Mouse (Mus musculus) heart, adult 2 months (tissue): ENCODE measurements around the gene Crebl2. TPM values are rescaled to one million over a fixed set of nuclear protein-coding genes. Genes with fewer than 3 reads are reported as not detected.

Source experiments
- DNase-seq, 2 experiments: peaks; one replicate each; pipeline ENCODE4 v3.0.0; 2021
- H3K27ac ChIP-seq: fragments of 200-600 bp; 2 replicates; pipeline ENCODE4 v1.8.1; 2022
- H3K27me3 ChIP-seq: fragments of 200-500 bp; 2 replicates; pipeline ENCODE4 v1.6.1; 2012; ENCODE audit warnings: mild to moderate bottlenecking, low read length, inconsistent platforms, mixed read lengths; ENCODE audit not compliant: control insufficient read depth, insufficient read depth
- H3K36me3 ChIP-seq: fragments of 200-500 bp; 2 replicates; pipeline ENCODE4 v1.6.1; 2012; ENCODE audit warnings: low read length, inconsistent platforms; ENCODE audit not compliant: control insufficient read depth, insufficient read depth
- H3K4me1 ChIP-seq: fragments of 200-500 bp; 2 replicates; pipeline ENCODE4 v1.6.1; 2011; ENCODE audit warnings: low read length; ENCODE audit not compliant: control insufficient read depth, insufficient read depth
- H3K4me3 ChIP-seq: fragments of 200-600 bp; 2 replicates; pipeline ENCODE4 v1.8.1; 2022
- H3K79me2 ChIP-seq: fragments of 200-500 bp; replicated peaks from 2 replicates; pipeline ENCODE4 v1.6.1; 2012; ENCODE audit warnings: mild to moderate bottlenecking, inconsistent platforms, low read length, moderate library complexity, mixed read lengths; ENCODE audit not compliant: control insufficient read depth, insufficient read depth
- H3K9ac ChIP-seq: fragments of 200-500 bp; 2 replicates; pipeline ENCODE4 v1.6.1; 2012; ENCODE audit warnings: low read depth, mild to moderate bottlenecking, control low read depth, inconsistent platforms, low read length, mixed read lengths
- CTCF ChIP-seq: fragments of 200-600 bp; IDR thresholded peaks from 2 replicates; pipeline ENCODE4 v1.8.1; 2022; ENCODE audit warnings: antibody characterized with exemption, mild to moderate bottlenecking, moderate library complexity
- EP300 ChIP-seq: fragments of 200-500 bp; IDR thresholded peaks from 2 replicates; pipeline ENCODE4 v1.6.1; 2011; ENCODE audit warnings: low read depth, low read length, control low read depth; ENCODE audit not compliant: insufficient read depth
- POLR2A ChIP-seq: fragments of 200-500 bp; IDR thresholded peaks from 2 replicates; pipeline ENCODE4 v1.6.1; 2011; ENCODE audit warnings: mild to moderate bottlenecking, low read depth, low read length, control low read depth; ENCODE audit not compliant: insufficient read depth
- WGBS: fragments of 180-500 bp; shearing (Covaris S2); methylation state at CpG from one replicate; pipeline ENCODE4 v1.1.7; 2018; 5-methylcytosine and 5-hydroxymethylcytosine counted together
- intact Hi-C: fragments of 180-260 bp; cut with DNase I; formaldehyde crosslinking; loops from one replicate; pipeline ENCODE4 v1.15.1; 2025
- polyA plus RNA-seq: library from polyadenylated mRNA; depleted of rRNA; stranded (reverse); fragments of >200 nt; gene quantifications from 2 replicates; pipeline ENCODE4 v1.2.3, GENCODE M21; 2012
- total RNA-seq, 2 experiments: library from RNA; stranded (reverse); gene quantifications; 2 replicates each; pipeline ENCODE4 v1.2.3; 2021

Gene Crebl2
- total and polyA plus RNA-seq, 3 experiments = 9.2 to 16.2 (median 12.2) TPM

GRCm38 (mm10) chr6:134859021-134859420 lies 29.1 kb downstream of the Crebl2 start:
- WGBS = 92% methylated on average over 6 of the region's 6 CpGs
- no peak for TF ChIP-seq EP300
- TF ChIP-seq CTCF = no peak
- TF ChIP-seq POLR2A = no peak
- Histone ChIP-seq H3K27me3 (no peaks in the 10 kb centered on the region), H3K79me2 (no peaks in the 10 kb centered on the region), H3K27ac (no peak overlapping the region), H3K36me3 (no peaks in the 10 kb centered on the region), H3K4me3 (no peak overlapping the region), H3K4me1 (no peaks in the 10 kb centered on the region; the same call in 1 of the 2 replicates), H3K9ac (no peak overlapping the region)
- no peak for DNase-seq
- intact Hi-C loops = no loop called here

GRCm38 (mm10) chr6:134860275-134860674 lies 30.3 kb downstream of the Crebl2 start:
- TF ChIP-seq POLR2A (no peak), EP300 (no peak), CTCF (no peak)
- 59% methylated on average over 4 of the region's 4 CpGs for WGBS
- Histone ChIP-seq H3K27ac (no peak overlapping the region), H3K27me3 (no peaks in the 10 kb centered on the region), H3K79me2 (no peaks in the 10 kb centered on the region), H3K36me3 (no peaks in the 10 kb centered on the region), H3K4me3 (no peak overlapping the region), H3K9ac (no peak overlapping the region), H3K4me1 (no peaks in the 10 kb centered on the region; the same call in 1 of the 2 replicates)
- DNase-seq = no peak
- intact Hi-C loops = loop anchor here (5.0 kb wide), 1 partner anchor 198 kb away; no protein-coding TSS in a partner anchor

- WGBS = 84% methylated on average over 12 of the region's 12 CpGs
- intact Hi-C loops = loop anchor here (5.0 kb wide), 1 partner anchor 199 kb away; no protein-coding TSS in a partner anchor
- no peaks in the 10 kb centered on the region for H3K79me2 ChIP-seq
These were observed 31.4 kb downstream of the Crebl2 start for GRCm38 (mm10) chr6:134861386-134861785.

GRCm38 (mm10) chr6:134862671-134863104 lies 32.7 kb downstream of the Crebl2 start:
- no peaks in the 10 kb centered on the region; the same call in 1 of the 2 replicates for H3K4me1 ChIP-seq
- intact Hi-C loops = loop anchor here (5.0 kb wide), 1 partner anchor 200 kb away; no protein-coding TSS in a partner anchor
- no peaks in the 10 kb centered on the region for H3K36me3 ChIP-seq
- 43% methylated on average over 13 of the region's 13 CpGs for WGBS
- TF ChIP-seq POLR2A (no peak), CTCF (no peak)
- no peak overlapping the region for H3K9ac ChIP-seq
- no peak overlapping the region for H3K27ac ChIP-seq
- H3K4me3 ChIP-seq = peak overlapping the region; percentile 26; the same call in 1 of the 2 replicates
- H3K79me2 ChIP-seq = no peaks in the 10 kb centered on the region
- H3K27me3 ChIP-seq = no peaks in the 10 kb centered on the region
- DNase-seq = no peak

More at GRCm38 (mm10) chr6:134861386-134861785, 31.4 kb downstream of the Crebl2 start:
- no peak for DNase-seq
- H3K36me3 ChIP-seq = no peaks in the 10 kb centered on the region
- no peaks in the 10 kb centered on the region; the same call in 1 of the 2 replicates for H3K4me1 ChIP-seq
- H3K9ac ChIP-seq = no peak overlapping the region
- no peak overlapping the region for H3K27ac ChIP-seq
- no peaks in the 10 kb centered on the region for H3K27me3 ChIP-seq
- no peak overlapping the region for H3K4me3 ChIP-seq
- TF ChIP-seq CTCF (no peak), POLR2A (no peak), EP300 (no peak)

GRCm38 (mm10) chr6:134863146-134863545 lies 33.2 kb downstream of the Crebl2 start:
- 3% methylated on average over 19 of the region's 19 CpGs for WGBS
- Histone ChIP-seq H3K9ac (no peak overlapping the region), H3K27me3 (no peaks in the 10 kb centered on the region), H3K4me1 (no peaks in the 10 kb centered on the region; the same call in 1 of the 2 replicates), H3K4me3 (peak overlapping the region; percentile 26; the same call in 1 of the 2 replicates), H3K36me3 (no peaks in the 10 kb centered on the region), H3K79me2 (no peaks in the 10 kb centered on the region), H3K27ac (no peak overlapping the region)
- peak; percentile 86 to 94 for DNase-seq
- intact Hi-C loops = loop anchor here (5.0 kb wide), 1 partner anchor 201 kb away; no protein-coding TSS in a partner anchor
- TF ChIP-seq EP300 (0 out of 2 replicates have a peak, but pooled peaks have one; percentile 38), CTCF (no peak; the same call in none of the 2 replicates), POLR2A (no peak)

- intact Hi-C loops = no loop called here
- no peak overlapping the region for H3K27ac ChIP-seq
- DNase-seq = no peak
- H3K36me3 ChIP-seq = no peaks in the 10 kb centered on the region
- no peak overlapping the region for H3K9ac ChIP-seq
- 89% methylated on average over 7 of the region's 7 CpGs for WGBS
- H3K27me3 ChIP-seq = no peaks in the 10 kb centered on the region
- TF ChIP-seq EP300 = no peak
- TF ChIP-seq POLR2A = no peak
- no peak for TF ChIP-seq CTCF
- no peaks in the 10 kb centered on the region; the same call in 1 of the 2 replicates for H3K4me1 ChIP-seq
- no peak overlapping the region for H3K4me3 ChIP-seq
- H3K79me2 ChIP-seq = no peaks in the 10 kb centered on the region
These were observed 36.2 kb downstream of the Crebl2 start for GRCm38 (mm10) chr6:134866113-134866512.
